27 mouse cellular contexts compared by ENCODE assay signal in genomic region chr14:116869437-116869836, GRCm38 (mm10). TPM values are rescaled to one million over a fixed set of nuclear protein-coding genes. Genes with fewer than 3 reads are reported as not detected.
DNase-seq lines count a peak whose midpoint lies in the region; ATAC-seq and TF ChIP-seq lines count a peak whose summit lies in the region.
"Had no signal": no experiment of that assay in that cellular context is flagged by ENCODE, and none has a peak within 500 bp of the region (broad histone marks: within the 10 kb centered on the region; RNA-seq: fewer than 3 reads in every experiment).

No protein-coding gene starts in this region.

- H3K4me2 ChIP-seq in kidney, postnatal 0 days (ENCODE audit: low read length): no peak overlapping the region
- H3K4me2 ChIP-seq: embryonic facial prominence, embryonic 12.5 days; embryonic facial prominence, embryonic 15.5 days; forebrain, embryonic 15.5 days; heart, embryonic 11.5 days; hindbrain, embryonic 12.5 days; hindbrain, embryonic 15.5 days; intestine, embryonic 15.5 days had no signal

- no peak for TF ChIP-seq CTCF in kidney, postnatal 0 days (IDR thresholded peaks at IDR 0.05; ENCODE audit: low read depth)

- H3K27ac ChIP-seq in kidney, postnatal 0 days: no peak overlapping the region
- H3K27ac ChIP-seq: embryonic facial prominence, embryonic 12.5 days; embryonic facial prominence, embryonic 15.5 days; forebrain, embryonic 15.5 days; heart, adult 2 months; hindbrain, embryonic 12.5 days; hindbrain, embryonic 15.5 days; intestine, embryonic 15.5 days had no signal

- H3K4me3 ChIP-seq in kidney, postnatal 0 days (replicated peaks; ENCODE audit: low read depth, low read length): no peak overlapping the region
- H3K4me3 ChIP-seq: embryonic facial prominence, embryonic 12.5 days; embryonic facial prominence, embryonic 15.5 days; forebrain, embryonic 15.5 days; heart, adult 2 months; hindbrain, embryonic 12.5 days; hindbrain, embryonic 15.5 days; intestine, embryonic 15.5 days had no signal

- H3K9ac ChIP-seq in kidney, postnatal 0 days (ENCODE audit: low read depth, low read length): no peak overlapping the region
- H3K9ac ChIP-seq: embryonic facial prominence, embryonic 12.5 days; embryonic facial prominence, embryonic 15.5 days; forebrain, embryonic 15.5 days; hindbrain, embryonic 12.5 days; hindbrain, embryonic 15.5 days; intestine, embryonic 15.5 days had no signal

- no peaks in the 10 kb centered on the region for H3K9me3 ChIP-seq in kidney, postnatal 0 days (replicated peaks; ENCODE audit: low read length)
- H3K9me3 ChIP-seq: embryonic facial prominence, embryonic 12.5 days; embryonic facial prominence, embryonic 15.5 days; forebrain, embryonic 15.5 days; hindbrain, embryonic 12.5 days; hindbrain, embryonic 15.5 days; intestine, embryonic 15.5 days had no signal

- H3K36me3 ChIP-seq in kidney, postnatal 0 days (ENCODE audit: insufficient read depth, low read length): no peaks in the 10 kb centered on the region
- H3K36me3 ChIP-seq: embryonic facial prominence, embryonic 12.5 days; embryonic facial prominence, embryonic 15.5 days; forebrain, embryonic 15.5 days; hindbrain, embryonic 12.5 days; hindbrain, embryonic 15.5 days; intestine, embryonic 15.5 days had no signal

- 47% methylated on average over 2 of the region's 2 CpGs for WGBS in kidney, postnatal 0 days

- DNase-seq in embryo, embryonic 10 days (ENCODE audit: low spot score): peak; percentile 32
- DNase-seq in embryo, embryonic 9.5 days (ENCODE audit: extremely low spot score): no peak
- DNase-seq in kidney, postnatal 0 days (ENCODE audit: low spot score): peak; percentile 27
- no peak for DNase-seq in kidney, postnatal 36 days
- peak; percentile 29 for DNase-seq in embryo, embryonic 10.5 days (ENCODE audit: low spot score)
- DNase-seq in mesoderm, embryonic 11.5 days (ENCODE audit: low read depth, low spot score): peak; percentile 48
- DNase-seq in B cell, adult 2 months: no peak
- DNase-seq in layer of hippocampus, adult 9-11 months: no peak
- DNase-seq: adrenal gland, adult 8-10 months; adrenal gland, postnatal 25 days; cerebellum, adult 11-12 months; cerebellum, adult 8-10 months; cerebellum, postnatal 10 days; cerebellum, postnatal 36 days; gastrocnemius, postnatal 25 days; heart, adult 2 months; kidney, adult 11 months had no signal

- no peaks in the 10 kb centered on the region for H3K4me1 ChIP-seq in kidney, postnatal 0 days (replicated peaks; ENCODE audit: insufficient read depth, low read length)
- H3K4me1 ChIP-seq: embryonic facial prominence, embryonic 12.5 days; embryonic facial prominence, embryonic 15.5 days; forebrain, embryonic 15.5 days; hindbrain, embryonic 12.5 days; hindbrain, embryonic 15.5 days; intestine, embryonic 15.5 days had no signal

- ATAC-seq in kidney, postnatal 0 days (replicated peaks; ENCODE audit: low FRiP score, low read depth): no peak
- ATAC-seq: activated CD4-positive, CD25-positive, alpha-beta regulatory T cell, adult 4 months; forebrain, embryonic 15.5 days; intestine, embryonic 15.5 days; Patski had no signal

- no peaks in the 10 kb centered on the region for H3K27me3 ChIP-seq in kidney, postnatal 0 days (ENCODE audit: insufficient read depth, low read length)
- H3K27me3 ChIP-seq: CH12.LX; embryonic facial prominence, embryonic 12.5 days; embryonic facial prominence, embryonic 15.5 days; forebrain, embryonic 15.5 days; hindbrain, embryonic 12.5 days; hindbrain, embryonic 15.5 days; intestine, embryonic 15.5 days had no signal

RNA-seq across cellular contexts. Expression of gene Gpc6, which starts 55.7 kb away (rescaled TPM):
- polyA plus RNA-seq in kidney, postnatal 0 days (2015; fragmentation: Nextera tagmentation; extraction: Ambion mirVana): 46.3 and 46.4 TPM in 2 replicates
- polyA plus RNA-seq: activated CD4-positive, CD25-positive, alpha-beta regulatory T cell, adult 4 months had no signal

Comparison
In these comparisons a context has a peak if more than half of its experiments do, and no peak if none do; other contexts are left out.
1. DNase-seq: peak in embryo, embryonic 10 days (single experiment), kidney, postnatal 0 days (single experiment), embryo, embryonic 10.5 days (single experiment) and mesoderm, embryonic 11.5 days (single experiment); none in embryo, embryonic 9.5 days (single experiment), kidney, postnatal 36 days (0 of 2), B cell, adult 2 months (0 of 2) and layer of hippocampus, adult 9-11 months (single experiment).